Mouse (Mus musculus): Measurements from ENCODE around the gene Zeb2.

The Zeb2 gene

DNA sequence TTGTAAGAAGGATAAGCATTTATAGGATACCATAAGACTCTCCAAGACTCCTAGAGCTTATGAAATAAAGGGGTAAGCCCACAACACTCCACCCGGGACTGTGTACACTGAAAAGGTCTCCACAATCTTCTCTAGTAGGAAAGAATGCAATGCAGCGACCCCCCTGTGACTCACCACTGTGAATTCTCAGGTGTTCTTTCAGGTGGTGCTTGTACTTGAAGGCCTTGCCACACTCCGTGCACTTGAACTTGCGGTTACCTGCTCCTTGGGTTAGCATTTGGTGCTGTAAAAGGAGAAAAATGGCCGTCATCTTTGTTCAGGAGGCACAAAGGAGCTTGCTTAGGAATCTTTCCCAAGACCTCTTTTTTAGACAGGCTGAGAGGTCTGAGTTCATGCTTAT, 118.5 kb downstream of the Zeb2 start:
- no peak for DNase-seq (ENCODE audit: low spot score in 2 of 2)

DNA sequence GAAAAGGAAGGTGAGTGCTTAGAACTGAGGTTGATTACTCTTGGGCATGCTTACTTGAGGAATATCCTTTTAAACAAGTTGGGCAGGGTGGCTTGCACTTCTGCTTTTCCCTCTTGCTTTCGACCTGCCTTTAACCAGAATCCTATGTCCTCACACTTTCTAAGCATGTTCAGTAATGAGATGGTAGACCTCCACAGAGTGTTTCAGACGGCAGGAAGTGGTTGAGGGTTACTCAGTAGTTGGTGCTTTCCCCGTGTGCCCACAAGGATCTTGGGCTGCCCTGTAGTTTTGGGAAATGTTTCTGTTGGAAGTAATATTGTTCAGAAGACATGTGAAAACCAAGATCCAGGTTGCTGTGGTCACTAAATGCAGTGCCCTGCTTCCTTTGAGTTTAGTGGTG, 135.5 kb downstream of the Zeb2 start:
- no peak for DNase-seq (ENCODE audit: low spot score in 2 of 2)

DNA sequence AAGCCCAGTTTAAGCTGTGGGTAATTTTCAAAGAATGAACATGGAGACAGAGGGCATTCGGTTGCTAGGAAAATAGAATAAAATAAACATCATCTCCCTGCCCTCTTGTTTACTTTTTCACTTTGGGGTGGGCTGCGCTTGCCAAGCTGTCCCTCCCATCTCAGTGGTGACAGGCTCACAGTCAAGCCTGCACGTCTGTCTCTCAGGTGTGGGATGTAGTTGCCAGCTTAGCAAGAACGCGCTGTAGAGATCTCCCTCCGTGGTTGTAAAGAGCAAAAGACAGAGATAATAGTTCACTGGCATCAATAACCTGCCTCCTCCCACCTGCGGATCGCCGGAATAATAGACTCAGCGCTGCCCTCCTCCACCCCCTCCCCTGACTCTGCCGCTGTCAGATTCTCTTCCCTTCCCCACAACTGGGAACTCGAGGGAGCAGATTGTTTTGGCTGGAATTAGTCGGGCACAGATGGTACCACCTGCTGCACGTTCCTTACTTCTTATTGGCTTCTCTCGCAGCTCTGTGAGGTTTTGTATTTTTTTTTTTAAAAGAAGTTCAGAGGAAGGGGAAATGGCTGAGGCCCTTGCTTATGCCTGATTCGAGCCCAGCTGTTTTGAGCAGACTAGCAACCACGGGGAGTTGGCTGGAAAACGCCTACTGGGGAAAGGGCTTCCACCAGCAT, 138.0 kb downstream of the Zeb2 start:
- DNase-seq (ENCODE audit: low spot score in 2 of 2), result no peak

DNA sequence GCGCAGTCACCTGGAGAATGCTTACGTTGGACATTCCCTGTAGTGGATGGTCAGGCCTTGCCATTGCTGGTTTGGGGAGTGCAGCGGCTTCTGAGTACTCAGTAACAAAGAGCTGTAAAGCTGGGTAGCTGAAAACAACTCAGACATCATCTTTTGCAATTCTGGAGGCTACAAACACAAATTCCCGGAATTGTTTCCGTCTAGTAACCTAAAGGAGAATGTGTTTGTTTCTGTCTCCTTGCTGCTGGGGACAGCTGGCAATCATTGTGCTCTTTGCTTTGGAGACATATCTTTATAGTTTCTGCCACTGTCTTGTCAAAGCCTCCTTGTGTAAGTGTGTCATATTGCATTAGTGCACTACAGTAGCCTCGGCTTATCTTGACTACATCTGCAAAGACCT, 139.2 kb downstream of the Zeb2 start:
- no peak for DNase-seq (ENCODE audit: low spot score in 2 of 2)

DNA sequence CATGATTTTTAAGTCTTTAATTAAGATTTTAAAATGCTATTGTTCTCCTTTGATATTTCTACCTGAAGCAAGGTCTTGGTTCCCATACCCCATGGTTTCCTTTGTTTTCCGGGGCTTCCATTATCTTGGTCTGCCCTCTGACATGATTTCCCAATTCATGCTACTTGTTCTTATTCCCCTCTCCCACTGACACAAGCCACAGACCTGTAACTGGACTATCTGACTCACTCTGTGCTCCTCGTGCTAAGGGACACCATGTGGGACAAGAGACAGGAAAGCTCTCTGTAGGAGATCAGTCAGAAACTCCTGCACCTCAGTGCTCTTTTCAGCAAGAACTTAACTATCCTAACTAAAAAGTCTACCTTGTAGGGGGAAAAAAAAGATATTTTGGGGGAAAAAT, 139.6 kb downstream of the Zeb2 start:
- no peak for DNase-seq (ENCODE audit: low spot score in 2 of 2)

DNA sequence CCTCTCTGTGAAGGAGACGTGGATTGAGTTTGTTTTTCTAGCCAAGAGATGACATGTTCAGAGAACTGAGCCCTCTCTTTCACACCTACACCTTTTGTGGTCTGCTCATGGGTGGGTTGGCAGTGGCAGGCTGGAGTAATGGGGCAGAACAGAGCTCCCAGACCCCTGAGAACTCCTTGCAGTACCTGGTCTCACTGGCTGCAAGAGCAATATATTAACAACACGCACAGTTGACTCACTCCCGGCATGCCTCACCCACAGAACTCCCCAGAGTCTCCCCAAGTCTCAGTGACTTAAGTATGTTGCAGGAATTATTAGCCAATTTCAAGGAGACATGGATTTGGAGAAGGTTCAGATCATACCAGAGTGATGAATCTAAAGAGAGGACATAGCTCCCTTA, 140.1 kb downstream of the Zeb2 start:
- no peak for DNase-seq (ENCODE audit: low spot score in 2 of 2)

DNA sequence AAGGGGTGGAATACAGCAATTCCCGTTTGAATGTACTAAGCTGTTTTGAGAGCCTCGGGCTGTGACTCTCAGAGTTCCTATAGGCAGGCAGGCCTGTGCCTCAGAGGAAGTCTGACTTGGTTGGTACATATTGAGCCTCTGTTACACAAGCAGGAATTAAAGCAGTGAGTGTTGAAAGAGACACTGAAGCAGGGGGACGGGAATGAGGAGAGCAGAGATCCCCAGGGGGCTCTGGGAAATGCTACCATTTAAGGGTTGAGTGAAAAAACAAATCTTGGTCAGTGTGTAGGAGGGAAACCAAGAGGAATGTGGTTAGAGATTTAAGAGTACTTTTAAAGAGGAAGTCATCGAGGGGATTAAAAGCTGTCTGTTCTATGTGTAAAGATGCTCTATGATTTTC, 140.7 kb downstream of the Zeb2 start:
- DNase-seq (ENCODE audit: low spot score in 2 of 2), result no peak

DNA sequence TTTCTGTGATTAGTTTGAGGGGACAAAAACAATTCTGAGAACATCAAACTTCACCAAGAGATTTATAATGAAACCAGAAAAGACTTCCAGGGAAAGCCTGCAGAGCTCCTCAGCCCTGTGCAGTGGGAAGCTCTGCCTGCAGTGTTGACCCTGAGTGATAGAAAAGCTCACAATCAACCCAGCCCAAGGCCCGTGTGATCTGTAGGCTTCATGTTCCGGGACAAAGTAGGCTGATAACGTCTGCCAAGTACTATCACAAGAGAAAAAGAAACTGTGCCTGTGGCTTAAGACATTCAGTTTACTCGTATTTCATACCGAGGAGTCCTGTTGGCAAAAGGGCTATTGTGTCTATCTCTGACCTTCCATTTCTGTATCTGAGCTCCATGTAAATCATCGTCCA, 143.4 kb downstream of the Zeb2 start:
- DNase-seq (ENCODE audit: low spot score in 2 of 2), result no peak

DNA sequence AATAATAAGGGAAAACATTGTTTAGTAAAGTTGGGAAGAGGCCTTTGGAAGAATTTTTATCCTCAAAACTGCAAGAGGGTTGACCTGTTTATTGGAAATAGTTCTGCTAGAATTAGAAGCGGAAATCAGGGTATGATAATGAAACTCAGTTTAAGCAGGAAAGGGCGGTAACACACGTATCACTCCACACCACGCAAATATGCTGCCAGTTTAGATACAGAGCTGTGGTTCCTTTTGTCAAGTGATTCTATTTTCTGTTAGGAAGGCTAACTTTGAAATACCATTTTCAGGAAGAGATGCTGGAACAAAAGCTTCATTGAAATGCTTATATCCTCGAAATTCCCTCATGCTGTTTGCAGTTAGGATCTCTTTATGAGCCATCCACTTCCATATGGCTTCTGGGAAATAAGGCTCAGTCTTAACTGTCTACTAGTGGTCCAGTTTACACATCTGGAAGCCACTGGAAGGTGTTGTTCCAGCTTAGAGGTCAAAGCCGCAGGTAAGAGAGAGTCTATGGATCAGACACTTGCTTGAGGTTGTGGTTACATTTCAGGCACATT, 147.0 kb downstream of the Zeb2 start:
- no peak for DNase-seq (ENCODE audit: low spot score in 2 of 2)

DNA sequence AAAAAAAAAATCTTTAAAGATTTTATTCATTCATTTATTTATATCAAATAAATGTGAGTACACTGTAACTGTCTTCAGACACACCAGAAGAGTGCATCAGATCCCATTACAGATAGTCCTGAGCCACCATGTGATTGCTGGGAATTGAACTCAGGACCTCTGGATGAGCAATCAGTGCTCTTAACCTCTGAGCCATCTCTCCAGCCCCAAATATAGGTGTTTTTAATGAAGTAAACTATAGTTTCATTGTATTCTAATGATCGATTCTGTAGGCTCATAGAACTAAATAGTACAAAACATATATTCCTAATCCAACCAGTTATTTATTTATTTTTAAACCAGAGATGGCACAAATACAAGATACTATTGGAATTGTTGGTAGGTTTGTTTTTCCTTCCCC, 147.6 kb downstream of the Zeb2 start:
- DNase-seq (ENCODE audit: low spot score in 2 of 2), result no peak

DNA sequence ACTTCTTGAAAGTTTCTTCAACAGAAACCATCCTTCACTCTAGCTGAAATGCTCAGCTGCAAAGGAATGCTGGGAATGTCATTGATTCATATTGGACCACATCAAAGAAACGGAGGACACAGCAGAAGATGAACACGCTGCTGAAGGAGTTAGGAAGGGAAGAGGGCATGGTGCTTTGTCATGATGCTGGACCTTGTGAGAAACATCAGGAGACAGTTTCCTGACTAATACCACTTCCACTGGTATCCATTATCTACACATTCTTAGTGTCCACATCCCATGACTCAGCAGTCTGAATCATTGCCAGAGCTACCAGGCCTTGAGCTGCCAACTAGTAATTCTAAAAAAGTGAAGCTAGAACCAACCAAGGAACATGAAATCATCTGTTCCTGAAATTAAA, 148.0 kb downstream of the Zeb2 start:
- no peak for DNase-seq (ENCODE audit: low spot score in 2 of 2)

DNA sequence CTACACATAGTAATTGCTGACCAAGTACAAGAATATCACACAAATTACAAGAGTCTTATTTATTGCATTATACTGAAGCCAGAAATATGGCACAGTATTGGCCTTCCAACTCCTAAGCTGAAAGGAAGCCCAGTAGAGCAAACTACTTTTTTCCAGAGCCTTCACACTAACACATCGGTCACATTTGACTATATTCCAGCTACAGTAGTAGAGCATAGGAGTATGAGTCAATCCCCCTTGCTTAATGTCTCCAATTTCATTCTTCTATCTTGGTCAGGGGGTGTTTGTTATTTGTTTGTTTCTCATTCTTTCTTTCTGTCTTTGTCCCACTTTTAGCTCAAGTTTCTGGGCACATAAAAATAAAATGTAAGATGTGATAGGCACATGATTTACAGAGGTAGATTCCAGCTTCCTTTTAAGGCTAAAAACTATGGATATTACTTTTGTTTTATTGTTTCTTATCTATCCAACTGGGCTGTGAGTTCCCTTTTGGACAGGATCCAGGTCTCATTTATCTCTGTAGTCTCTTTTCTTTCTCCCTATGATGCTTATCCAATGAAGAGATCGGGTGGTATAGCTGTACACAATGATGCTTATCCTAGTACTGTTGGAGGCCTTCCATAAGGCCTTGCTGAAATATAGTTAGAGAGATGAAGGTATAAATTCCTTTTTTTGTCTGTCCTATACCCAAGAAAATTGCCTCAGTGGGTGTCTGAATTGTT, 151.2 kb downstream of the Zeb2 start:
- DNase-seq (ENCODE audit: low spot score in 2 of 2), result no peak

DNA sequence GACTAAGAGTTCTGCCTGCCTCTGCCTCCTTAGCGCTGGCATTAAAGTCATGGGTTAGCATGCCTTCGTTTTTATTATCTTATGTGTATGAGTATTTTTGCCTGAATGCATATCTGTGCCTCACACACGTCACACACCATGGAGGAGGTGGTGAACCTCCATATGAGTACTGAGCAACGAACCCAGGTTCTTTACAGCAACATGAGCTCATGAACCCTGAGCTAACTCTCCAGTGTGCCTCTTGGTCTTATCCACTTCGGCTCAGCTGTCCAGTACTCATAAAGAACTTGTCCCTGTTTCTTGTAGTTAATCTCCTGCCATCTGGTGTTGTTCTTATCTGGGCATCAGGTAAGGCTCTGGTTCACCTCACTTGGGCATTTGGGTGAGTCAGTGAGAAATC, 154.6 kb downstream of the Zeb2 start:
- no peak for DNase-seq (ENCODE audit: low spot score in 2 of 2)

DNA sequence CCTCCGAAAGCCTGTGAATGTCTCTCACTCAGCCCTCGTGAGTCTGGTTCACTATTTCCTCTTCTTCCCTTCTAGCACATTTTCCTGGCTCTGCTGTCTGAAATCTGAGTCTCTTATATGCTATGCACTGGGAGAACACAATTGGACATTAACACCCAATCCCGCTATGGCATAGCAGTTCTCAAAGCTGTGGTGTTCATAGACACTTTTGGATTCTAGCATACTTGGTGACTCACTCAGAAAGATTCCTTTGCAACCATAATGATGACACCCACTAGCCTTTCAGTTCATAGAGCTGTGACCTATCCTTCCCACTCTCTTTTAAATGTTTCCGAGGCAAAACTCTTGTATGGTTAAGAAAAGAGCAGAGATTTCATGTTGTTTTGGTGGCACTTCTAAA, 156.0 kb downstream of the Zeb2 start:
- DNase-seq (ENCODE audit: low spot score in 2 of 2), result no peak

DNA sequence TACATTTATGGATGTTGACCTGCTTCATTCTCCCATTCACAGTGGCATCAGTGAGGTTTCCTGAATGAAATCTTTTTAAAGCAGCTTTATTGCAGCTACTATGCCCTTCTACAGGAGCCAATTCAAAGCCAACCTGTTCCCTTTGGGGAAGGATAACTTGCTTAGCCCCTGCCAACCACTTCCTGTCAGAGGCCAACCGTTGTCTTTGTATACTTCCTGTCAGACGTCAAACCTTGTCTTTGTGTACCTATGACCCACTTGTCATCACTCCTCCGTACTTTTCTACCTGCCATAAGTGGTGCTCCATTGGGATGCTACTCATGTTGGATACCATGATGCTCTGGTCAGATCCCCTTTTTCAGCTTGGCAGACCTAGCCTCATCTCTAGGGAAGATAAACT, 156.6 kb downstream of the Zeb2 start:
- no peak for DNase-seq (ENCODE audit: low spot score in 2 of 2)

DNA sequence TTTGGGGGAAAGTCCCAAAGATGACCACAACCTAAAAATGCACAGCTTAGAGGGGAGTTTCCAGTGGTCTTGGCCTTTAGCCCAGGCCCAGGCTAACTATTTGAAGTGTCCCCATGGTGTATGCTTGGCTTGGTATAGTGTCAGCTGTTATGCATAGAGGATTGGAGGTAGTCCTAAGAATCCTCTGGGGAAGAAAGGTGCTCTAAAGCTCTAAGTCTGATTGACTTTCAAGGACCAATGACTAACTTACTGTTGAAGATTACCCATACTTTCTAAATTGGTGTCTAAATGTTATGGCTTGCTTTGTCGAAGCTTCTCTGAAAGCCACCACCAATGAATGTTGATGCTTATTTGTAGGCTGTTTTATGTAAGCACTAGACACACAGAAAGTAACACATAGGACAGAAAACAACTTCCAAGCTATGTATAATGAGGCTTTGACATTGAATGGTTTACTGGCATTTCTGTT, 159.8 kb downstream of the Zeb2 start:
- no peak for DNase-seq (ENCODE audit: low spot score in 2 of 2)

DNA sequence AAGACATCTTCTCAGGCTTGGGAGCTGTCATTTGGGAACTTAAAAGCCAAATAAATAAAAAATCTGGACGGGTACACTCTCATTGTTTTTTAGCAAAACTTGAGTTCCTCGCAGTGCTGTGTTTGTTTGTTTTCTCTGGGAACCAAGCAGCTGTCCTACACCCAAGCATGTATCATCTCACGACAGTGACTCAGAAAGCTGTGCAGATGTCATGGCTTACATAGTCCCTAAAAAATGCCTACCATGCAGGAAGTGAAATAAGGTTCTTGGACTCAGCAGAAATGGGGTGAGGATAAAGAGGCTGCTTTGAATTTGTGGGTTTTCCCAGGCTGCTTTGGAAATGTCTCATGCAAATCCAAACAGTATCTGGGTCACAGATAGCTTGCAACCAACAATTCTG, 161.0 kb downstream of the Zeb2 start:
- DNase-seq (ENCODE audit: low spot score in 2 of 2), result no peak

DNA sequence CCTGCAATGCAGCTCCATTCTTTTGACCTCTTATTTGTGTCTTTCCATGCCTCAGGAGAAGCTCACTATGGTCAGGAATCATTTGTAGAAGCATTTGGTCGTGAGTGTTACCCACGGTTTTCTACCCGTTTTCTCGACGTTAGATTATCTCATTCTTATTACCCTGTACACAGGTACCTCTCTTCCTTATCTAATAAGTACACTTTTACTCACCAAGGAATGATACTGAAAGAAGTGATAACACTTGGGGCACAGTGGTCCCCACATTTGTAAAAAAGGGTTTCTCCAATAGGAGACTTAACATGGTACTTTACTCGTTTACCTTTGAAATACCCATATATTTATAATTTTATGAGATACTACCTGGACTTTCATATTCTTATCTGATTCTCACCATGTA, 161.7 kb downstream of the Zeb2 start:
- DNase-seq (ENCODE audit: low spot score in 2 of 2), result no peak

DNA sequence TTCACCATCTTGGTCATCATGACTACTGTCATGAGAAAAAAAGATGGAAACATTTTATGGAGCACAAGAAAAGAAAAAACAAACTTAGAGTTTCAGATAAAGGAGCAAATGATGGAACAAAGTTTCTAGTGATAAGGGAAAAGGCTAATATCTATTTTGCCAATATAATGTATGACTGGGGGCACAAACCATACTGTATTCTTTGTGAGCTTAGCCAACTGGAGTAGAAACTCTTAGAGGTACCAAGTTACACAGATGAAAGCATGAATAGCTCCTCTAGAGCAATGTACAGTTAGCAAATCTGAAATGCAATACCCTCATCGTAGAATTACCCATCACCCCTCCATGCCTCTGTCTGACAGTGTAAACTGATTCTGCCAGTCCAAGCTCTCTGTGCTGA, 163.0 kb downstream of the Zeb2 start:
- DNase-seq (ENCODE audit: low spot score in 2 of 2), result no peak

DNA sequence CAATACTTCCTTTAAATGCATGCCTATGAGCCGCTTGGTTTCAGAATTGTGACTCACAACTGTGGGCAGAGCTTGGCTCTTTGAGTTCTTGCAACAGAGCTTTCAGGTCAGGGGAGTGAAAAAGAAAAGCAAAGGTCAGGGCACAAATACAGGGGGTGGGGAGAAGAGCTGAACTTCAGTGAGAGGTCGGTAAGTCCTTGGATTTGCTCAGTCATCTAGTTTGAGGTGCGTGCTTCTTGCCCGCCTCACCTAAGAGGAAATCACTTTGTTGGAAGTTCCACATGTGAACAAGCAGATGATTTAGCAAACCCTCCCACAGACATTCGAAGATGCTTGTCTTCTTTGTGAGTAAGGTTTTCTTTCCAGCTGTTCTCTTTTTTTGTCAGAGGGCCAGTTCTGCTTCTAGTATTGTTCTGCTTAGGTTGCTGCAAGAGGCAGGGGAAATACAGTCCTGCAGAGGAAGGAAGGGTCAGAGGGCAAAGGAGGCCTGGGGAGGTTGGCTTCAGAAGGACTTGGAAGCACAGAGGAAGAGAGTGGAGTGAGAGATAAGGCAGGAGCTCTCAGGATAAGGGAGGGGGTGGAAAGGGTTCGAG, 164.3 kb downstream of the Zeb2 start:
- no peak for DNase-seq (ENCODE audit: low spot score in 2 of 2)

DNA sequence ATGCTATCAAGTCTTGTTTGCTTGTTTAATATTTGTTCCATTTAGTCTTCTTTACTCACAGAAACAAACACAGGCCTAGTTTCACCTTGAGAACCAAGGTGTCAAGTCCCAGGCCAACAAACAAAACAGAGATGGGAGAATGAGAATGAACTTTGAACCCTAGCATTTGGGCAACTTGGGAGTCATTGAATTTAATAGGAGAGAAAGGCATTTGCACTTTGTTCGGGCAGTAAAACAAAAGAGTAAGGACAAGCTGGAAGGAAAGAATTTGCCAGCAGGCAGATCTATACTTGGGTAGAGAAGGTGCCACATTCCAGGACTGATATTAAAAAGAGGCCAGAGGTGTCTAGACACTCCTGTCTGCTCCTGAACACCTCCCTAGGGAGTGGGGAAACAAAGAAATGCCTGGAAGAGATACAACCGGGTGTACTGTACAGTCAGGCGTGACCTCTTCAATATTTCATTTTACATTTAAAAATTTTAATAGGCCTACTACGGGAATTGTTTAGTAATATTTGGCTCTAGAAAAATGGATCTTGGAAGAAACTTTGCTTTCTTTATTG, 165.5 kb downstream of the Zeb2 start:
- DNase-seq (ENCODE audit: low spot score in 2 of 2), result no peak

DNA sequence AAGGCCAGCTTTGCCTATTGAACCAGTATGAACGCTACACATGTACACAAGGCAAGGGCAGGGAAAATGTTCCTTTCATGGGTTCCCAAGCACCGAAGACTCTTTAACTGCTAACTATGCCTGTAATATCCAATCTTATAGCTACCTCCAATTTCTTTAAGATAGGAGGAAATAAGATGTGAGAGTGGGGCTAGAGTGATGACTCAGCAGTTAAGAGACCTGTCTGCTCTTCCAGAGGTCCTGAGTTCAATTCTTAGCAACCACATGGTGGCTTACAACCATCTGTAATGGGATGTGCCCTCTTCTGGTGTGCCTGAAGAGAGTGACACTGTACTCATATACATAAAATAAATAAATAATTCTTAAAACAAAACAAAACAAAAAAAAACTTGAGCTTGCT, 172.5 kb downstream of the Zeb2 start:
- DNase-seq (ENCODE audit: low spot score in 2 of 2), result no peak
